Mouse (Mus musculus) hindbrain, embryonic 14.5 days (tissue): ENCODE measurements around the gene Mrm1. TPM values are rescaled to one million over a fixed set of nuclear protein-coding genes. Genes with fewer than 3 reads are reported as not detected.
"Not testable (repeated sequence)": the region's sequence is repeated elsewhere in the genome, so short reads cannot be mapped to it uniquely, and the experiment has no call there.

Experiments used
- ATAC-seq: fragments of 200-750 bp; cut with Nextera tagmentation; 2 replicates; pipeline ENCODE4 v1.8.0; 2017; ENCODE audit warnings: moderate number of reproducible peaks, mild to moderate bottlenecking, moderate TSS enrichment, moderate library complexity; ENCODE audit not compliant: low FRiP score
- DNase-seq: peaks from one replicate; pipeline ENCODE4 v3.0.0-alpha.2; 2015; ENCODE audit warnings: low spot score
- H3K27ac ChIP-seq: fragments of 300-500 bp; sonication (generic); 2 replicates; pipeline ENCODE4 v1.5.1; 2014; ENCODE audit warnings: mild to moderate bottlenecking, moderate library complexity
- H3K27me3 ChIP-seq: fragments of 300-500 bp; sonication (generic); 2 replicates; pipeline ENCODE4 v1.6.1; 2014; ENCODE audit warnings: mild to moderate bottlenecking, low read length, mixed read lengths; ENCODE audit not compliant: control insufficient read depth, insufficient read depth
- H3K36me3 ChIP-seq: fragments of 300-500 bp; sonication (generic); replicated peaks from 2 replicates; pipeline ENCODE4 v1.6.1; 2014; ENCODE audit not compliant: control insufficient read depth, insufficient read depth
- H3K4me1 ChIP-seq: fragments of 300-500 bp; sonication (generic); replicated peaks from 2 replicates; pipeline ENCODE4 v1.6.1; 2014; ENCODE audit warnings: antibody characterized with exemption, low read length, mixed read lengths; ENCODE audit not compliant: control insufficient read depth, insufficient read depth
- H3K4me2 ChIP-seq: fragments of 300-500 bp; sonication (generic); replicated peaks from 2 replicates; pipeline ENCODE4 v1.6.1; 2014; ENCODE audit warnings: mild to moderate bottlenecking, moderate library complexity
- H3K4me3 ChIP-seq: fragments of 300-500 bp; sonication (generic); replicated peaks from 2 replicates; pipeline ENCODE4 v1.5.1; 2014; ENCODE audit warnings: mild to moderate bottlenecking, low read length
- H3K9ac ChIP-seq: fragments of 300-500 bp; sonication (generic); 2 replicates; pipeline ENCODE4 v1.6.1; 2014
- H3K9me3 ChIP-seq: fragments of 300-500 bp; sonication (generic); 2 replicates; pipeline ENCODE4 v1.6.1; 2016; ENCODE audit warnings: low read length; ENCODE audit not compliant: control insufficient read depth
- WGBS: fragments of 180-500 bp; shearing (Covaris S2); extraction: QIAGEN DNeasy Blood & Tissue Kit; methylation state at CpG from one replicate; pipeline ENCODE4 v1.1.7; 2014; 5-methylcytosine and 5-hydroxymethylcytosine counted together
- polyA plus RNA-seq: library from polyadenylated mRNA; unstranded; fragments of >200 nt; fragmentation: Nextera tagmentation; extraction: Ambion mirVana; gene quantifications from 2 replicates; pipeline ENCODE4 v1.2.1, GENCODE M21; 2014

Mrm1 gene
- polyA plus RNA-seq: 12.2 and 16.0 TPM in 2 replicates

- Histone ChIP-seq H3K4me3 (peak within 1 kb of the TSS; percentile 73), H3K9me3 (no peaks in the 10 kb centered on the region), H3K27me3 (no peaks in the 10 kb centered on the region), H3K4me1 (peaks cover 6% of the 10 kb centered on the region; the same call in 1 of the 2 replicates), H3K9ac (peak within 1 kb of the TSS; percentile 70), H3K4me2 (peak within 1 kb of the TSS; percentile 98), H3K36me3 (no peaks in the 10 kb centered on the region), H3K27ac (0 out of 2 replicates have a peak within 1 kb of the TSS, but pooled peaks have one; percentile 51)
- WGBS: under 1% methylated on average over 55 of the region's 55 CpGs
- ATAC-seq (peak; percentile 84), DNase-seq (peak; percentile 84)
These were observed at the start of gene Mrm1 for GRCm38 (mm10) chr11:84818961-84819692. Gene Mrm1, minus strand, starts transcription at chr11:84819515.

- Histone ChIP-seq H3K27ac (peak overlapping the region; percentile 100; the same call in 1 of the 2 replicates), H3K9me3 (no peaks in the 10 kb centered on the region), H3K4me2 (peak overlapping the region; percentile 93), H3K9ac (peak overlapping the region; percentile 90), H3K4me3 (peak overlapping the region; percentile 96), H3K27me3 (no peaks in the 10 kb centered on the region), H3K36me3 (no peaks in the 10 kb centered on the region), H3K4me1 (peaks cover 23% of the 10 kb centered on the region)
- 18% methylated on average over 7 of the region's 7 CpGs for WGBS
- ATAC-seq (no peak), DNase-seq (no peak)
These were observed 49.5 kb upstream of the Mrm1 start for GRCm38 (mm10) chr11:84868786-84869259.

GRCm38 (mm10) chr11:84867586-84867985, 48.3 kb upstream of the Mrm1 start:
- Histone ChIP-seq H3K9me3 (no peaks in the 10 kb centered on the region), H3K27ac (no peak overlapping the region), H3K27me3 (no peaks in the 10 kb centered on the region), H3K9ac (no peak overlapping the region; the same call in 1 of the 2 replicates), H3K4me3 (no peak overlapping the region; the same call in 1 of the 2 replicates), H3K4me1 (peaks cover 23% of the 10 kb centered on the region), H3K4me2 (peak overlapping the region; percentile 29), H3K36me3 (no peaks in the 10 kb centered on the region)
- ATAC-seq: no peak
- 96% methylated on average over 2 of the region's 2 CpGs for WGBS
- no peak for DNase-seq

GRCm38 (mm10) chr11:84865268-84865667, 46.0 kb upstream of the Mrm1 start:
- 81% methylated on average over 2 of the region's 2 CpGs for WGBS

GRCm38 (mm10) chr11:84855285-84855684, 36.0 kb upstream of the Mrm1 start:
- ATAC-seq: no peak
- H3K36me3 ChIP-seq: peaks cover 89% of the 10 kb centered on the region

More at GRCm38 (mm10) chr11:84865268-84865667, 46.0 kb upstream of the Mrm1 start:
- ATAC-seq: no peak
- Histone ChIP-seq H3K9me3 (no peaks in the 10 kb centered on the region), H3K4me2 (no peak overlapping the region), H3K4me3 (no peak overlapping the region), H3K36me3 (peaks cover 9% of the 10 kb centered on the region), H3K27ac (no peak overlapping the region), H3K27me3 (no peaks in the 10 kb centered on the region), H3K9ac (no peak overlapping the region), H3K4me1 (peaks cover 19% of the 10 kb centered on the region)
- DNase-seq: no peak

GRCm38 (mm10) chr11:84847475-84848090, 28.3 kb upstream of the Mrm1 start:
- ATAC-seq (no peak), DNase-seq (no peak)
- no peak overlapping the region for H3K4me3 ChIP-seq
- WGBS: 85% methylated on average over 7 of the region's 7 CpGs
- H3K9ac ChIP-seq: no peak overlapping the region
- H3K4me1 ChIP-seq: no peaks in the 10 kb centered on the region
- H3K36me3 ChIP-seq: peaks cover 80% of the 10 kb centered on the region
- H3K27me3 ChIP-seq: no peaks in the 10 kb centered on the region
- H3K9me3 ChIP-seq: no peaks in the 10 kb centered on the region
- H3K27ac ChIP-seq: no peak overlapping the region
- no peak overlapping the region for H3K4me2 ChIP-seq

More at GRCm38 (mm10) chr11:84855285-84855684, 36.0 kb upstream of the Mrm1 start:
- Histone ChIP-seq H3K27ac (no peak overlapping the region), H3K9me3 (no peaks in the 10 kb centered on the region), H3K4me1 (no peaks in the 10 kb centered on the region), H3K27me3 (no peaks in the 10 kb centered on the region), H3K4me2 (no peak overlapping the region), H3K4me3 (no peak overlapping the region), H3K9ac (no peak overlapping the region)
- DNase-seq: no peak
- 94% methylated on average over 6 of the region's 6 CpGs for WGBS

- H3K36me3 ChIP-seq: peaks cover 76% of the 10 kb centered on the region
- WGBS: 93% methylated on average over 15 of the region's 15 CpGs
These were observed 27.6 kb upstream of the Mrm1 start for GRCm38 (mm10) chr11:84846741-84847474.

GRCm38 (mm10) chr11:84839330-84839729, 20.0 kb upstream of the Mrm1 start:
- Histone ChIP-seq H3K4me2 (no peak overlapping the region), H3K27ac (no peak overlapping the region), H3K27me3 (no peaks in the 10 kb centered on the region), H3K4me1 (no peaks in the 10 kb centered on the region), H3K9ac (no peak overlapping the region), H3K36me3 (peaks cover 92% of the 10 kb centered on the region), H3K4me3 (no peak overlapping the region), H3K9me3 (no peaks in the 10 kb centered on the region)
- ATAC-seq (no peak), DNase-seq (no peak)
- 94% methylated on average over 2 of the region's 2 CpGs for whole genome bisulfite sequencing

More at GRCm38 (mm10) chr11:84846741-84847474, 27.6 kb upstream of the Mrm1 start:
- no peak overlapping the region for H3K4me3 ChIP-seq
- H3K27ac ChIP-seq: no peak overlapping the region
- H3K9me3 ChIP-seq: no peaks in the 10 kb centered on the region
- DNase-seq (no peak), ATAC-seq (no peak)
- H3K27me3 ChIP-seq: no peaks in the 10 kb centered on the region
- no peak overlapping the region for H3K4me2 ChIP-seq
- no peaks in the 10 kb centered on the region for H3K4me1 ChIP-seq
- H3K9ac ChIP-seq: no peak overlapping the region

GRCm38 (mm10) chr11:84829495-84829894, 10.2 kb upstream of the Mrm1 start:
- H3K27ac ChIP-seq: peak overlapping the region; percentile 78
- peak overlapping the region; percentile 93 for H3K4me2 ChIP-seq
- not testable (repeated sequence) for H3K9me3 ChIP-seq, ATAC-seq, H3K27me3 ChIP-seq, DNase-seq, H3K4me1 ChIP-seq
- peak overlapping the region; percentile 63; the same call in 1 of the 2 replicates for H3K4me3 ChIP-seq
- WGBS: 77% methylated on average over 11 of the region's 11 CpGs
- peaks cover 29% of the 10 kb centered on the region for H3K36me3 ChIP-seq
- peak overlapping the region; percentile 63 for H3K9ac ChIP-seq
